Mouse (Mus musculus) v-Abl transformed pro-B cells (cell line): ENCODE results near the gene Cmip.

Source experiments
- in situ Hi-C, 2 experiments: fragments of 400-800 bp; cut with MboI; formaldehyde crosslinking; loops; one replicate each; pipeline ENCODE4 v1.15.1; 2025; ENCODE audit not compliant: unreplicated experiment in 2 of 2

The Cmip gene

DNA sequence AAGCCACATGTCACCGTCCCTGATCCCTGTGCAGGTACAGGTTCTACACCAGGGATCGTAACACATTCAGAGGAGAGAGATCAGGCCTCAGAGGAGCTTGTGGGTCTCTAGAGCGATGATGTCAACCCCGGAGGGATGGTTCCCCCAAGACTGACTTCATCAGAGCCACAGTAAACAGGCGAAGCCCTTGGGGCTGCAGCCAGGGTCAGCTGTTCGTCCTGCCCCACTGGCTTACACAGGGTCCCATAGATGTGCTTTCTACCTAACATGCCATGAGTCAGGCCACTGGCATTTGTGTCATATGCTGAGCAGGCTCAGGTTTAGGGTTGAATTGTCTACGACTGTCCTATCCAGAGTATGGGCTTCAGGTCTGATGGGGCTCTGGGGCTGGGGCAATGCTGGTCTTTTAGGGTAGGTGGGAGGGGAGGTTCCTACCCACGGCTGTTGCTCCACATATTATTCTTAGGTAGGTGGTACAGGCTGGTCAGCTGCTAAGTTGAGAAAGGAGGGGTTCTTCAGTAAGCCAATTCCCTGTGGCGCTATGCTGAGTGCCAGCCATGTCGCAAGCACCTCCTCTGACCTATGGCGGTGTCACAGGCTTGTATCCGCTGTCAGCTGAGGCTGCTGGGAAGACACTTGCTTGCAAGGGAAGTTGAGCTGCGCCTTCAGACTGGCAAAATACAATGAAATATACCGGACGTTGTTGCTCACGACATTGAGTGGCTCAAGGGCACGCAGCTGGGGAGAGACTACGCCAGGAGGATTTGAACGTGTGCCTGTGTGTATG, 107.7 kb downstream of the Cmip start:
- in situ Hi-C loops: loop anchor here in 1 of 2 experiments (5.0 kb wide), 1 partner anchor 62 kb away; no protein-coding TSS in a partner anchor

DNA sequence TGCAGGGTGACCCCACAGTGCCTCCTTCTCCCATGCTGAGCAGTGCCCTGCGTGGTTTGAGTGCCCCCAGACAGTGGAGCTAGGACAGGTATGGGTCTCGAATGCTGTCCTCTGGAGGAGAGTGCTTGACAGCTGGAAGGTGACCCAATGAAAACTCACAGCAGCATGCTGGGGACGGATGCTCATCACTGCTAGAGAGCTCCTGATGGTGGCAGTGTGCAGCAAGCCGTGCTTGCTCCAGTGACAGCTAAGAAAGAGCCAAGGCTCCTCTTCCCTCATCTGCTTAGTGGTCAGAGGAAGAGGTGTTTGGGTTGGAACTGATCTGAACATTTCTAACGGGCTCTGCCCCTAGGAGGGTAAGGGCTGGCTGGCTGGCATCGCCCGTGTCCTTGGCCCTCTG, 109.6 kb downstream of the Cmip start:
- in situ Hi-C loops: loop anchor here in 1 of 2 experiments (5.0 kb wide), 1 partner anchor 64 kb away; no protein-coding TSS in a partner anchor

DNA sequence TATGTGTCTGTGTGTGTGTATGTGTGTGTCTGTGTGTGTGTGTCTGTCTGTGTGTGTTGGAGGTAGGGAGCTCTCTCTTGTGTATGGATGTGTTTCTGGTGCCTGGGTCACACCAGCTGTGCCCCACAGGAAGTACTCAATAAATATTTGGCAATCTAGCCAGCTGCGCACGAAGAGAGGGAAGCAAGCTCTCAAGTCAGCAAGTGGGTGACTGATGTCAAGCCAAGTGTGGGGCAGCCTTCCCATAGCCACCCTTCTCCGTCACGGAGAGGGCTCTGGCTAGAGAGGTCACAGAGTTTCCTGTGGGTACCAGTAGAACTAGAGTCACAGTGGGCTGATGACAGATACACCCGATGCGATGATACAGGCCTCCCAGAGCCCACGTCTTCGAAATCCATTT, 110.6 kb downstream of the Cmip start:
- in situ Hi-C loops: loop anchor here in 1 of 2 experiments (5.0 kb wide), 1 partner anchor 65 kb away; no protein-coding TSS in a partner anchor

DNA sequence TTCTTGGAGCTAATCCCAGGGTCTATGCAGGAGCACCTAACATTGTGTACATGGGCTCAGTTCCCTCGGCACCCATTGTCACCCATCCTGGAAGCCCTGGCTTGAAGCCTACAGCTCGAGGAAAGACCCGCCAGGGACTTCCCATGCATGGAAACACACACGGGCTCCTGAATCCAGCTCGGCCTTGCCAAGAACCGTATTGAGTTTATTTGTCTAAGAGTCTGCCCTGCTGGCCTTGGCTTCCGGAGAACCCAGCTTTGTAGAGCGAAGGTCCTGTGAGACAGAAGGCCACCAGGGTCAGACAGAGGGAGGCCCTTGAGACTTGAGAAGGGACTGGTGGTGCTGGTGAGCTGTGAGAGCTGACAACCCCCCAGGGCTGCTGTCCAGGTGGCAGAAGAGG, 111.9 kb downstream of the Cmip start:
- in situ Hi-C loops: loop anchor here in 1 of 2 experiments (5.0 kb wide), 1 partner anchor 66 kb away; no protein-coding TSS in a partner anchor

DNA sequence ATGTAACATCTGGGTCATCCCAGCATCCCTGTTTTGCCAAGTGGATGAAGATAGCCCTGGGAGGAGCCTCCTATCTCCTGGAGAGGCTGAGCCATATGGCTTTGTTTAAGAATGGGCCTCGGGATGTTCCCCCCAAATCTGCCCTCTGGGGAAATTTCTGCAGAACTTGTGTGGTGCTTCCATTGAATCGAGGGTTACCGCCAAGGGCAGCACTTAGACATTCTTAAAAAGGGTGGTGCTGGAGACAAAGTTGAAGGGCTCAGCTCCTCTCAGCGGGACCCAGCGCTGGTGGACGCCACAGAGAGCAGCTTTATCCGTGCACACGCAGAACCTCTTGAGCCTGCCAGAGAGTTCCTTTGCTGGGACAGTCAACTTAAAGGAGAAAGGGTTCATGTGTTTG, 113.1 kb downstream of the Cmip start:
- in situ Hi-C loops: loop anchor here in 1 of 2 experiments (10.0 kb wide), 1 partner anchor 185 kb away; no protein-coding TSS in a partner anchor

DNA sequence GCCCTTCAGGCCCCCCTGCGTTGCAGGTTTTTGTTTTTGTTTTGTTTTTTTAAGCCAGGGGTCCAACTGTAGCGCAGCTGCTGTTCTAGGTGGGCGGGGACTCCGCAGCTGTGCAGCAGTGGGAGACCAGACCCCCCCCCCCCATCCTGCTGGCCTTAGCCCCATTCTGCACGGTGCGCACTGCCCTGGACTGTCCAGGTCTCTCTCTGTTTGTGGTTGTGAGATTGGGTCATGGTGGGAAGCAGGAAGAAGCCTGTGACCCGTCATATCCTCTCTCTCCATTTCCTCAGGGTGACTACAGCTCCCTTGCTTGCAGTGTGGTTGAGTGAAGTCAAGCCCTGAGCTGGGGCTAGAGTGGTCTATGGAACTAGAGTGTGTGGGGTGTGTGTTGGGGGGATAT, 114.3 kb downstream of the Cmip start:
- in situ Hi-C loops: loop anchor here in 1 of 2 experiments (10.0 kb wide), 1 partner anchor 184 kb away; no protein-coding TSS in a partner anchor

DNA sequence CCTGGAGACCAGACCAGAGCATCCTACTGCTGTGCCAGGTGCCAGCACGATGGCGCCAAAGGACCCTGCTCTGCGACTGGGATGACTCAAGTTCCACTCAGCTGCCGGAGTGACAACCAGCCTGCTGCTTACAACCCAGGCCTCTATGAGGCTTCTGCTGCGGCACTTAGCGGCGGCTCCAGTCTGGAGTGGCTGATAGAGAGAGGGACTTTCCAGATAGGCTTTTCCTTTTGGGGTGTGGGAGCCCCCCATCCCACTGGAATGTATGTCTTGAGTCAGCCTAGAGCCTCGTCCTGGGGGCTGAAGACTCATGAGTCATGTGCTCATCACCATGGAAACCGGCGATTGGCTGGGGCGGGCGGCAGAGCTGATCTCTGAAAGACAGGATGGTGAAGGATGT, 115.2 kb downstream of the Cmip start:
- in situ Hi-C loops: loop anchor here in 1 of 2 experiments (10.0 kb wide), 1 partner anchor 183 kb away; no protein-coding TSS in a partner anchor

DNA sequence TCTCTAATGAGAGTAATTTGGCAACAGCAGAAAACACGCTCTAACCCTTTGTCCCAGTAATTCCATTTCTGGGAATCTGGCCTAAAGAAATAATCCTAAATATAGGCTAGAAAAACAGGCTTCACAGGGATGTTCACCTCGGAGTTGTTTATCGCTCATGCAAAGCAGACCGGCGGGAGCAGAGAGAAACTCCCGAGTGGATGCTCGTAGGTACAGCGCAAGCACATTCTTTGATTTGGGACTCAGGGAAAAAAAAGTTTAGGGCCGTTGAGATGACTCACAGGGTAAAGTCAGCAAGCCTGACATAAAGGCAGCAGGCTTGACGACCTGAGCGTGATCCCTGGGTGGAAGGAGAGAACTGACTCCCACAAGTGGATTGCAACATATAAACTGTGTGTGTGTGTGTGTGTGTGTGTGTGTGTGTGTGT, 116.2 kb downstream of the Cmip start:
- in situ Hi-C loops: loop anchor here in 1 of 2 experiments (10.0 kb wide), 1 partner anchor 182 kb away; no protein-coding TSS in a partner anchor

DNA sequence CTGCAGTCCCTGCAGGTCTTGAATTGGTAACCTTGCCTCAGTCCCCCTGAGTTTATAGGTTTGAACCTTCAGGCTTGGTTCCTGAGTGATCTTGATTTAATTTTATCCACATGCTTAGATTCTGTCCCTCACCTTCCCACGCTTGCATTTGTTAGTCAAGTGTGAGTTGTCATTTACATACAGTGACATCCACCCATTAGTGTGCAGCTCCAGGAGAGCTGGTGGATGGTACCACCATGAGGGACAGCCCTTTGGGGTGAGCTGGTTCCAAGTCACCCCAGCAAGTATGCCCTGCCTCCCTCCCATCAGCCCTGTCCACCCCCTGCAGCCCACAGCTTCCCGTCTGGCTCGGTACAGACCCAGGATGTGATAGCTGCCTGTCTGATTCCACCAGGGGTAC, 117.2 kb downstream of the Cmip start:
- in situ Hi-C loops: loop anchor here in 1 of 2 experiments (10.0 kb wide), 1 partner anchor 181 kb away; no protein-coding TSS in a partner anchor

DNA sequence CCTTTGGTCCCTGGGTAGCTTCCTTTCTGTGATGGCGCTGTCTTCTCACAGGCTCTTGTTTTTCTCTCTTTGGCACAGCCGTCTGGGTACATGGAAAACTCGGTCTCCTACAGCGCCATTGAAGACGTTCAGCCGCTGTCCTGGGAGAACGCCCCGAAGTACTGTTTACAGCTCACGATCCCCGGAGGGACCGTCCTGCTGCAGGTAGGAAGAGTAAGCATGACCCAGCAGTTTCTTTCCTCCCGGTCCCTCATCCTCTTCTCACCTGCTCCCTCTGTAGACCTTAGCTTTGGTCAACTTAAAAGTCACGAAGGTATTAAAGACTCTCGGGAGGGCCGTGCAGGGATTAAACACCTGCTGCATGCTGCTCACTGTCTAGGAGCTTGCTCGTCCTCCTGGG, 120.1 kb downstream of the Cmip start:
- in situ Hi-C loops: loop anchor here in 1 of 2 experiments (5.0 to 10.0 kb wide), 2 partner anchors 85 to 178 kb away; no protein-coding TSS in a partner anchor

DNA sequence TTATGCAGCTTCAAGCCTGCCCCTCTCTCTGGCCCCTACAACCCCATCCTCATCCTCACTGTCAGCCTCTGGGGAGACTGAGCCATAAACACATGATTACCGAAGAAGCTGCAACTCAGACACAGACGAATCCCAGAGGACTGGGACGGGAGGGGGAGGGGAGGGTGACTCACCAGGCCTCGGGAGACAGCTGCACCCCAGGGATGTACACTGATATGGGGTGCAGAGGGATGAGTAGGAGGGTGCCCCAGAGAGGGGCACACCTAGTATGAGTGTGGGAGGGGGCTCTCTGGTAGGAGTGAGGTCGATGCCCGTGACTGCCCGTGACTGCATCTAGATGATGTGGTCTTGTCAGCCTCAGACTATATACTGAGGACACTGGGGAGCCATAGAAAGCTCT, 121.8 kb downstream of the Cmip start:
- in situ Hi-C loops: loop anchor here in 1 of 2 experiments (5.0 to 10.0 kb wide), 2 partner anchors 84 to 176 kb away; no protein-coding TSS in a partner anchor

DNA sequence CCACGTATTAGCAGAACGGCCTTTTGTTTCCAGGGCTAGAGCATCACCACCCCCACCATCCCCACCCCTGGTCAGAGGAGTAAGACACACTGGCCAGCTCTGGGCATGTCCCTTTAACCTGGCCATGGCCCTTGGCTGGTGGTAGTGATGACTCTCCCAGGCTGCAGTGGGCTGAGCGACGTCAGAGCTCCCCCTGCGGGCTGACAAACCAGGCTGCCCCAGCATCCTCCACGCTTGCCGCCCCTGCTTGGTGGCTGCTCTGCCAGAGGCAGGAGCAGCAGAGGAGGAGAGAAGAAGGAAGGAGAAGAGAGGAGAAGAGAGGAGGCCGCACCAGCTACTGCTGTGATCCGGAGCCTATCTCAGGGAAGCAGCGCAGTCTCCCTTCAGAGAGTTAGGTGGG, 122.3 kb downstream of the Cmip start:
- in situ Hi-C loops: loop anchor here in 1 of 2 experiments (5.0 to 10.0 kb wide), 2 partner anchors 83 to 176 kb away; no protein-coding TSS in a partner anchor

DNA sequence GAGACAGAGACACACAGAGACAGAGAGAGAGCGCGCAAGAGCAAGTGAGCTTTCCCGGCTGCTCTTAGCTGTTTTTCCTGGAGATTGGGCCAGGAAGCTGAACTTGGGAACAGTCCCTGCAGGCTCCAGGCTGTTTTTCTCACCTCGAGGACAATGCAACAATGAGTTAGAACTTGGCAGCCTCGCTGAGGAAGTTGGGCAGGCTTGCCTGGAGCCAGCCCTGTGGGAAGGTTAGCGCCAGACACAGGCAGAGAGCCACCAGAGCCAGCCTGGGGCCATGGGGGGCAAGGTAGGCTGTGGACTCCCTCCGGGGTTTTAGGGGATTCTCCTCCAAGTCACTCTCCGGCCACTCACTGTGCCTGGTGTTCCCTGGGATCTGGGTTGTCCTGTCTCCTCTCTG, 123.9 kb downstream of the Cmip start:
- in situ Hi-C loops: loop anchor here in 1 of 2 experiments (10.0 kb wide), 1 partner anchor 194 kb away; no protein-coding TSS in a partner anchor

DNA sequence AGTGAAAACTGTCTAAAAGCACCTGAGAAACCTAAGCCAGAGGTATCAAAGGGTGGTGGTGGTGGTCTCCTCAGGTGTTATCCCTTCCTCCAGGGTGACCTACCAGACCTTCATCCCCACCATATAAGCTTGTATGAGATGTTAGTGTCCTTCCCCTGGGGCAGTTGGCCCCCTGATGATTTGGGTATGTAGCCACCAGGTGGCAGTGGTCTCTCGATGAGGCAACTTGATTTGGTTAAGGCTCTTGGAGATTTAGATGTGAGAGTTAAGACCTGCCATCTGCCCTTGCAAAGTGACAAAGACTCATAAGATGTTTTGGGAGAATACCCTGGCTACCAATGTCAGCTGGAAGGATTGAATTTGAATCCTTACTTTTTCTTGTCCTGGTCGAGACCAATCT, 129.3 kb downstream of the Cmip start:
- in situ Hi-C loops: loop anchor here in 1 of 2 experiments (5.0 to 10.0 kb wide), 2 partner anchors 149 to 189 kb away; no protein-coding TSS in a partner anchor

DNA sequence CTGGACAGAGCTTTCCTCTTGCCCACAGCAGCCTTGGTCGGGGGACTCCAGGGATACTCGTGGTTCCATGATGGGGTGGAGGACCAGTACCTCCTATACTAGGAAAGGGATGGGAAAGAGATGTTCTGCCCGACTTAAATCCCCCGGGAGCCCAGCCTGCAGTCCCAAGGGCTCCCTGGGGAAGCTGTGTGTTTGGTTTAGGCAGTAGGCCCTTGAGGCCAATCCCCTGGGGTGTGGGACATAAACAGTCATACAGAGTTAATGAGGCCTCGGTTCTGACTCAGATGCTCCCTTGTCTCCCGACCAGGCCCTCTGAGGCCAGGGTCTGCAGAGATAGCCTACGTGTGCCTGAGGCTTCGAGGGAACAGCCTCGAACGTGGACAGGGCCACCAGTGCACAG, 130.8 kb downstream of the Cmip start:
- in situ Hi-C loops: loop anchor here in 1 of 2 experiments (5.0 to 10.0 kb wide), 2 partner anchors 150 to 187 kb away; no protein-coding TSS in a partner anchor

DNA sequence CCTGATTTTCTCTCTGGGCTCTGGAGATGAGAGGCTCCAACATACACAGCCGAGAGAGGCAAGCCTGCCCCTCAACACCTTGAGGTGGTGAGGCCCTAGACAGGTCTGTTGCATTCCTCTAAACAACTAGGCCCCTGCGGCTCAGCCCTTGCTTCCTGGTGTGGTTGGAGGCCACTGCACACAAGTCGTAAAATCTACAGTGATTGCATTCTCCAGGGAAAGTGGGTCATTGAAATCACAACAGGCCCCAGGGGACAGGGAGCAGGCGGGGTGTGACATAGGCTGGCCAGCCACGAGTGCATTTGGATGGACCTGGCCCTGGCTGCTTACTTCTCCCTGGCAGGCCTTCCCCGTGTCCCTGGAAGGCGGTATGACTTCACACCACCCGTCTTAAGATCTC, 131.5 kb downstream of the Cmip start:
- in situ Hi-C loops: loop anchor here in 1 of 2 experiments (5.0 to 10.0 kb wide), 2 partner anchors 151 to 186 kb away; no protein-coding TSS in a partner anchor

DNA sequence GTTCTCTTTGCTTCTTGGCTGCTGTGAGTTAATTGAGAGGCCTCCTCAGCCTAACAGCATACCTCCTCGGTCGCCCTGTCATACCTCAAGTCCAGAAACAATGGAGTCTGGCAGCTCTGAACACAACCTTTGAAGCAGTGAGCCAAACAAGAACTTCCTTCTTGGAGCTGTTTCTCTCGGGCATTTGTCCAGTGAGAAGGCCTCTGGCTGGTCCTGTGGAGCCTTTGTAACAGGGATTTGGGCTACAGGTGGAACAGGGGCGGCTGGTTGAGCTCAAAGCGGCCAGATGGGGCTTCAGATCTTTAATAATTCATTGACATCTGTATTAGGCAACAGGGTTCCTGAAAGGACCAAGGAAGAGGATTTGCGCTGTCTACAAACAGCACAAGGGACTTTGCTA, 137.0 kb downstream of the Cmip start:
- in situ Hi-C loops: no loop called here

DNA sequence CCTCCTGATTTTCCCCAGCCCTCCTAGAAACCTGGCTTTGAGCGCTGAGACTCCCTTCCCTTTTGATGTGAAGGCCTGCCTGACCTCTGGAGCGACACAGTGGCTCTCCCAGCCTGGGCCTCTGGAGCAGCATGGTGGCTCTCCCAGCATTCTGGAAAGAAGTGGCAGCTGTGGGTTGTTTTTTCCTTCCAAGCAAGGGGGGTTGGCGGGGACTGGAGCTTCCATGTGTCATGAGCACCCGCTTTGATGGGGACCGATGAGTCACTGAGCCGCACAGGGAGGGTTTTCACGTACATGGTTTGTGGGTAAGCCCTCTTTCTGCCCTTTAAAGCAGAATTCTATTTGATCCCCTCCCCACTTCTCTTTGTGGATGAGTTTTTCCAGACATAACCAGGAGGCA, 138.2 kb downstream of the Cmip start:
- in situ Hi-C loops: no loop called here

DNA sequence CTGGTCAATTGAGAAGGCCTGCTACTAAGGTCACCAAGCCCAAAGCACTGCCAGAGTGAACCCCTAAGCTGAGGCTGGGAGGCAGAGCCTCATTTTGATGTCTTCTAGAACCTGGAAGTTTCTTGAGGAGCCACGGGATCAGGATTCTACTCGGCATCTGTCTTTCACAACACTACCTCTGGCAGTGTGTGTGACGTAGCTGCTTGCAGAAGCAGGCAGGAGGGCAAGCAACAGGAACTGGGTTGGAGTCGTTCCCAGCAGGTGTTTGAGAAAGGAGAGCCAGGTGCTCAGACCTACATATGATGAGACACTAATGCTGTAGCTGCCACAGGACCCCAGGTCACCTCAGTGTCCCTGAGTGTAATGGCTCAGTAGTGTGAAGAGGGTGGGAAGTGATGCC, 140.0 kb downstream of the Cmip start:
- in situ Hi-C loops: no loop called here

DNA sequence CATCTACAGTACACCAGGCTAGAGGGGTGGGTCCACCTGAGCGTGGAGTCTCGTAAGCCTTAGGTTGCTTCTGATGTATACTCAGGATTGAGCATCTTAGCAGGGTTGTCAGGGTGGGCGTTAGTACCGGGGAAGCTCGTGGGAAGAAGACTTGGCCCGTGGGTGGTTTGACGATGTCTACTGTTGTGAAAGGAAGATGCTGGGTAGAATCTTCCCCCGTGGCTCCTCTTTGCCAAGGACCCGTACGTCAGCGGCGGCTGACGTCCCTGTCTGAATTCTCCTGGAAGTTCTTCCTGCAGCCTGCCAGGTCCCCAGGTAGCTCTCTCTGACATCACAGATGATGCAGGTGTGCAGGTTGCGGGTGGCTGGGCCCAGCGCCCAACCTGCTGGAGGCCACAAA, 140.9 kb downstream of the Cmip start:
- in situ Hi-C loops: no loop called here

DNA sequence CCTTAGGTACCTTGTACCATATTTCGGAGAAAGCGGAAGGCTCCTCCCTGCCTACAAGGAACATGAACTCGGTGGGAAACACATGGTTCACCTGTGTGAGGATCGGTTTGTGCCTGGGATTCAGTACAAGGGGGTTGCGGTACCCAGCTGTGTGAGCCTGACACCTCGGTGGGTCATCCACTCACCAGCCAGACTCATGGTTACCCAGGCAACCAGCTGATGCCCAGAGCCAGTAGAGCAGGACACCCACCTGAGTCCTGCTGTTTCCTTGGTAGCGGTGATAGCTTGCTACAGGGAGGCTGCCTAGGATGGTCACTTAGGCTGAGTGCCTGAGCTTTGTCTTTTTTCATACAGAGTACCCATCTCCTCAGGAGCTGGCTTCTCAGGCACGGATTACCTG, 142.4 kb downstream of the Cmip start:
- in situ Hi-C loops: no loop called here
